ENCODE assay signal across 8 mouse cellular contexts in the genomic region with DNA sequence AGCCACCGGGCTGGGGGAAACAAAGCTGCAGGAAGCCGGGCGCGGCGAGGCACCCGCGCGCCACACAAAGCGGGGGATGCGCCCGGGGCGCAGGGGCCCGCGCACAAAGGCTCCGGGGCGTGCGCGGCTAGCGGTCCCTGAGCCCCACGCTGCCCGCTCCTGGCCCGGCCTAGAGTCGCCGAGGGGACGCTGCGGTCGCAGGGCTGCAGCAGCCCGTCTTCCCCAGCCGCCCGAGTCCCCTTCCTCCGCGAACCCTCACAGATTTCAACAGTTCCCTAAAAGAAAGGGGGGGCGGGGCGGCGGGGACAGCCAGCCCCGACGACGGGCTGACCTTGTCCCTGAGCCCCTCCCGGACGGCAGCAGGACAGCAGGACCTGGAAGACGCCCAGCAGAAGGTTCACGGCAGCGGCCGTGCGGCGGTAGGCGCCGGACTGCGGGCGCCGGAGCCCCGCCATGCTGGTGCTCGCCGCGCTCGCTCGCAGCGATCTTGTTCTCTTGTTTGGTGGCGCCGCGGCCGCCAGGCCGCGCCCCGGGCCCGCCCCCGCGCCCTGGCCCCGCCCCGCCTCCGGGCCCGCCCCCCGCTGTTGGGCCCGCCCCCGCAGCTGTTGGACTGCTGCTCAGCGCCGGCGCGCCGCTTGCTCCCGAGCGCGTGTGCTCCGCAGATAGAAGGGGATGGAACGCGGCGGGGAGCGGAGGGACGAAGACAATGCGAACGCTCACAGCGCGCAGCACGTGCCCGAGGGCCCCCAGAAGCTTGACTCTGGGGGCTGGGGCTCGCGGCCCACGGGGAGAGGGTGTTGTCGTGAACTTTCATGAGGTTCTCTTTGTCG. TPM values are rescaled to one million over a fixed set of nuclear protein-coding genes. Genes with fewer than 3 reads are reported as not detected.
DNase-seq lines count a peak whose midpoint lies in the region; ATAC-seq and TF ChIP-seq lines count a peak whose summit lies in the region.

A gene (minus strand): TSS at position 530 of the 830 bp plus-strand sequence.

- no peak for TF ChIP-seq CTCF in G1E (IDR thresholded peaks at IDR 0.05; ENCODE audit: low read depth, low read length)
- no peak for TF ChIP-seq CTCF in lung, adult 2 months (IDR thresholded peaks at IDR 0.05; ENCODE audit: insufficient read depth, low read length)
- TF ChIP-seq CTCF in thymus, adult 2 months (IDR thresholded peaks at IDR 0.05; ENCODE audit: borderline replicate concordance, control insufficient read depth, extremely low read depth, insufficient read depth, low read length, poor library complexity) = 0 out of 2 replicates have a peak, but pooled peaks have one; percentile 11

- H3K9ac ChIP-seq in forebrain, embryonic 15.5 days (replicated peaks) = peak within 1 kb of the TSS; percentile 99

- no peaks in the 10 kb centered on the region for H3K9me3 ChIP-seq in G1E (replicated peaks)
- no peaks in the 10 kb centered on the region for H3K9me3 ChIP-seq in forebrain, embryonic 15.5 days

- peak; percentile 55 for ATAC-seq in G1E (ENCODE audit: extremely low read depth, insufficient number of reproducible peaks, low FRiP score, poor library complexity, severe bottlenecking)
- ATAC-seq in forebrain, embryonic 15.5 days (replicated peaks) = peak; percentile 96
- ATAC-seq in neutrophil, adult 5-6 weeks (ENCODE audit: extremely low read depth, insufficient number of reproducible peaks, low FRiP score, poor library complexity, severe bottlenecking) = peak; percentile 18

- peak; percentile 52; the same call in 1 of the 2 replicates for TF ChIP-seq POLR2A in lung, adult 2 months (IDR thresholded peaks at IDR 0.05; ENCODE audit: borderline replicate concordance, extremely low read depth, low read depth, low read length)
- TF ChIP-seq POLR2A in thymus, adult 2 months (IDR thresholded peaks at IDR 0.05; ENCODE audit: control insufficient read depth, extremely low read depth, insufficient read depth, low read length, poor library complexity) = peak; percentile 96

- peak within 1 kb of the TSS; percentile 96 for H3K27ac ChIP-seq in forebrain, embryonic 15.5 days (replicated peaks)
- peak within 1 kb of the TSS; percentile 88 for H3K27ac ChIP-seq in thymus, adult 2 months (ENCODE audit: control insufficient read depth, insufficient read depth, low read length)

- peaks cover 61% of the 10 kb centered on the region for H3K4me1 ChIP-seq in G1E (ENCODE audit: insufficient read depth, low read depth, low read length)
- peaks cover 44% of the 10 kb centered on the region for H3K4me1 ChIP-seq in forebrain, embryonic 15.5 days
- H3K4me1 ChIP-seq in lung, adult 2 months (ENCODE audit: control insufficient read depth, insufficient read depth, low read length) = 0 out of 2 replicates have a peak, but pooled peaks cover 2% of the 10 kb centered on the region
- H3K4me1 ChIP-seq in thymus, adult 2 months (replicated peaks; ENCODE audit: control insufficient read depth, insufficient read depth, low read length) = peaks cover 21% of the 10 kb centered on the region

- H3K27me3 ChIP-seq in G1E (ENCODE audit: insufficient read depth, low read length) = no peaks in the 10 kb centered on the region
- H3K27me3 ChIP-seq in forebrain, embryonic 15.5 days = no peaks in the 10 kb centered on the region
- H3K27me3 ChIP-seq in thymus, adult 2 months (ENCODE audit: control insufficient read depth, insufficient read depth, low read length) = no peaks in the 10 kb centered on the region

- H3K4me3 ChIP-seq in G1E (ENCODE audit: low read depth, low read length) = peak within 1 kb of the TSS; percentile 87
- H3K4me3 ChIP-seq in forebrain, embryonic 15.5 days = peak within 1 kb of the TSS; percentile 95
- H3K4me3 ChIP-seq in lung, adult 2 months (replicated peaks; ENCODE audit: extremely low read depth, low read depth, low read length) = peak within 1 kb of the TSS; percentile 83
- peak within 1 kb of the TSS; percentile 90 for H3K4me3 ChIP-seq in thymus, adult 2 months (ENCODE audit: control insufficient read depth, insufficient read depth, low read length)

- WGBS in forebrain, embryonic 15.5 days = under 1% methylated on average over 91 of the region's 100 CpGs
- WGBS in lung, adult 2 months = under 1% methylated on average over 100 of the region's 100 CpGs
- under 1% methylated on average over 100 of the region's 100 CpGs for WGBS in thymus, adult 2 months

- peak; percentile 81 for DNase-seq in G1E (ENCODE audit: low spot score)
- DNase-seq in c-Kit-positive CD71-positive TER-119-positive erythroid progenitor cells, embryonic 14.5 days (ENCODE audit: low spot score) = peak; percentile 81
- DNase-seq in heart, postnatal 14 days = peak; percentile 85 to 88
- peak; percentile 45 to 81 for DNase-seq in layer of hippocampus, adult 18-20 months (ENCODE audit: low spot score in 2 of 2)
- peak; percentile 71 for DNase-seq in lung, adult 2 months
- DNase-seq in thymus, adult 2 months = peak; percentile 78

- peaks cover 25% of the 10 kb centered on the region for H3K36me3 ChIP-seq in G1E (replicated peaks)
- H3K36me3 ChIP-seq in forebrain, embryonic 15.5 days = peaks cover 3% of the 10 kb centered on the region; the same call in 1 of the 2 replicates
- H3K36me3 ChIP-seq in thymus, adult 2 months (ENCODE audit: control insufficient read depth, insufficient read depth, low read length) = no peaks in the 10 kb centered on the region

- H3K4me2 ChIP-seq in forebrain, embryonic 15.5 days (replicated peaks) = peak within 1 kb of the TSS; percentile 90

- intact Hi-C loops in heart, postnatal 14 days (cut with DNase I) = loop anchor here (1.0 to 5.0 kb wide), 5 partner anchors 42 to 117 kb away; a partner anchor contains a TSS

RNA-seq across cellular contexts. Expression of the gene that starts here (rescaled TPM):
- 60.5 and 97.1 TPM in 2 replicates for total RNA-seq in G1E (2014; fragmentation: Nextera tagmentation)
- total RNA-seq in G1E (2017) = 41.3 and 43.4 TPM in 2 replicates
- polyA plus RNA-seq in G1E (2012) = 35.0 and 37.2 TPM in 2 replicates
- polyA plus RNA-seq in forebrain, embryonic 15.5 days (2015; fragmentation: Nextera tagmentation; extraction: Ambion mirVana) = 125 and 130 TPM in 2 replicates
- total RNA-seq in heart, postnatal 14 days (2021) = 10 to 100 TPM; 31.4 to 33.6 TPM
- total RNA-seq in layer of hippocampus, adult 18-20 months (2021) = 10 to 100 TPM; 28.0 to 33.3 TPM
- polyA plus RNA-seq in lung, adult 2 months (2012; rRNA removed) = 21.3 and 24.5 TPM in 2 replicates
- 161 and 162 TPM in 2 replicates for total RNA-seq in neutrophil, adult 5-6 weeks (2017)
- 178 and 201 TPM in 2 replicates for polyA plus RNA-seq in thymus, adult 2 months (2012; rRNA removed)

Comparison
In these comparisons a context has a peak if more than half of its experiments do, and no peak if none do; other contexts are left out.
1. Peak in every context shown above with its lines: DNase-seq, ATAC-seq, H3K4me3 ChIP-seq and H3K27ac ChIP-seq.
2. ATAC-seq: peak in every context shown above with its lines; median percentile 96 in forebrain, embryonic 15.5 days; 55 in G1E; 18 in neutrophil, adult 5-6 weeks.